Mouse (Mus musculus): ENCODE measurements around the gene Mapk12. TPM values are rescaled to one million over a fixed set of nuclear protein-coding genes. Genes with fewer than 3 reads are reported as not detected.

Gene Mapk12
- 0.37 TPM for total RNA-seq (2023)

DNA sequence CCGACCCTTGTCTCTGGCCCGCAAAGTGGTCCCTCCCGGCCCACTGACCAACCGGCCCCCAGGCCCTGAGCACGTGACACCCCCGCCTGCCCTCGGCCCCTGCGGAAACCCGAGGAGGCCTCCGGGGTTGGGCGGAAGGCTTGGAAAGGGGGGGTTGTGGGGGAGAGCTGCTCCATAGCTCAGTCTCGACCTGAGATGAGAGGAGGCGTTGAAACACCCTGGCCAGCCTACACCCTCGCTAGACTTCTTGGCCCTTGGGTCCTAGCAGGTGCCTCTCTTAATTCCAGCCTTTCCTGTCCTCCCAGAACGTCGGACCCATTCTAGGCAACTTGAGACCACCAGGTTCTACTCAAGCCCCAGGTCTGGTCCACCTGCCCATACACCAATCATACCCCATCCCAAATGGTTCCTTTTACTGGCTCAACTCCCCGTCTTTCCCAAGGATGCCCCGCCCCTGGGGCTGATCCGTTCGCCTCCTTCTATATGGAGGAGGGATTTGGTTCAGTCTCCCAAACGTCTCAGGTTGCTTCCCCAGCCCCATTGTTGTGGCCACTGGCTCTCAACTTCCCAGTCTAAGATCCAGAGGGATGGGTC is at the start of gene Mapk12:
Gene Mapk12, minus strand, starts transcription at position 45 of the 594 bp plus-strand sequence.

DNA sequence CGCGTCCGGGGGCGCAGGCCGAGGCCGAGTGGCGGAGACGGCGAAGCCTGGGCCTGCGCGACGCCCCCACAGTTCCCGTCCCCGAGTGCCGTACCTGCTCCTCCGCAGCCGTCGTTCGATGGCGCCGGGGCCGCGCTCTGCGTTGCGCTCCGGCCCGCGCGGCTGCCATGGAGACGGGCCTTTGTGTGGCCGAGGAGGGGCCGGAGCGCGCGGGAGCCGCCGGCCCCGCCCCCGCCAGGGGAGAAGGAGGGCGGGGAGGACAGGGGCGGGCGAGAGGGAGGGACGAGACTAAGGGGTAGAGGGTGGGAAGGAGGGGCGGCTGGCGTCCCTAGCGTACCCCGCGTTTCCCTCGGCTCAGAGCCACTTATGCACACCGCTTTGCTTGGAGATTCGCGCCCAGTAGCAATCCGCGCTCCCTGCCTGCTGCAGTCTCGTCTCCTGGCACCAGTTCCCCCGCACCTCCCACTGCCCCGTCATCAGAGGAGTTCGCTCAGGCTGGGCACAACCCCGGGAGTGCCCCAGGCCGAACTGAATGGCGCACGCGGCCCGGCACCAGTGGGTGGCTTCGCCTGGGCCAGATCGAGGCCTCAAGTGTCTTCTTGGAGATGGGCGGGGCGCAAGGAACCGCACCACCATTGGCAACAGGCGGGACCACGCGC is 40.2 kb upstream of the Mapk12 start, which contains the start of gene Plxnb2:
Gene Plxnb2, minus strand, starts transcription at position 218 of the 659 bp plus-strand sequence.

DNA sequence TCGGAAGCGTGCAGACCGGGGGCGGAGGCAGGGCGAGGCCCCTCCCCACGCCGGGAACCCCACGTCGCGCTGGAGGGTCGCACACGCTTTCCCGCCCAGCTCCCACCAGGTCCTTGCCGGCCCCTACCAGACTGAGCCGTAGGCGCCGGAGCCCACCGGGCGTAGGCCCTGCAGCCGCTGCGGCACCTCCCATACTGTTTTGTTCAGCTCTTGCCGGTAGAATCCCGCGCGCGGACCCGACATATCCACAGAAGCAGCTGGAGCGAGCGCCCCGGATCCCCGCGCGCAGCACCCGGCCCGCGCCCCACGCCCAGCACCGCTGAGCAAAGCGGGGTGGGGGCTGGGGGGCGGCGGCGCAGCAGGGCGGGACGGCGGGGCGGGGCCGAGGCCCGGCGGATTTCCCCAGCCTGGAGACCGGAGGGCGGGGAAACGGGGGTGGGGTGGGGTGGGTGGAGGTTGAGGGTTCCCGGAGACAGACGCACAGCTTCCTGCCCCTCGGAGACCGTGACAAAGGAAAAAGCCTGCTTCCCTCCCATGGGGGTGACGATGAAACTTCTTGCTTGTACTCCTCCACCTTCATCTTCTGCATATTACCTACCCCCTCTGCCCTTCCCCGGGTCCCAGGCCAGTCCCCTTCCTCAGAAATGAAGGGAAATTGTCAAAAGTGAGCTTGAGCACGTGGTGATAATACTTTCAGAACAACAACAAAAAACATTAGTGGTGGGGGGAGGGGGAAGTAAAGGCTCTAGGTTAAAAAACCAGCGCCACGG is 9.0 kb upstream of the Mapk12 start, which contains the start of gene Mapk11:
Gene Mapk11, minus strand, starts transcription at position 358 of the 770 bp plus-strand sequence.

DNA sequence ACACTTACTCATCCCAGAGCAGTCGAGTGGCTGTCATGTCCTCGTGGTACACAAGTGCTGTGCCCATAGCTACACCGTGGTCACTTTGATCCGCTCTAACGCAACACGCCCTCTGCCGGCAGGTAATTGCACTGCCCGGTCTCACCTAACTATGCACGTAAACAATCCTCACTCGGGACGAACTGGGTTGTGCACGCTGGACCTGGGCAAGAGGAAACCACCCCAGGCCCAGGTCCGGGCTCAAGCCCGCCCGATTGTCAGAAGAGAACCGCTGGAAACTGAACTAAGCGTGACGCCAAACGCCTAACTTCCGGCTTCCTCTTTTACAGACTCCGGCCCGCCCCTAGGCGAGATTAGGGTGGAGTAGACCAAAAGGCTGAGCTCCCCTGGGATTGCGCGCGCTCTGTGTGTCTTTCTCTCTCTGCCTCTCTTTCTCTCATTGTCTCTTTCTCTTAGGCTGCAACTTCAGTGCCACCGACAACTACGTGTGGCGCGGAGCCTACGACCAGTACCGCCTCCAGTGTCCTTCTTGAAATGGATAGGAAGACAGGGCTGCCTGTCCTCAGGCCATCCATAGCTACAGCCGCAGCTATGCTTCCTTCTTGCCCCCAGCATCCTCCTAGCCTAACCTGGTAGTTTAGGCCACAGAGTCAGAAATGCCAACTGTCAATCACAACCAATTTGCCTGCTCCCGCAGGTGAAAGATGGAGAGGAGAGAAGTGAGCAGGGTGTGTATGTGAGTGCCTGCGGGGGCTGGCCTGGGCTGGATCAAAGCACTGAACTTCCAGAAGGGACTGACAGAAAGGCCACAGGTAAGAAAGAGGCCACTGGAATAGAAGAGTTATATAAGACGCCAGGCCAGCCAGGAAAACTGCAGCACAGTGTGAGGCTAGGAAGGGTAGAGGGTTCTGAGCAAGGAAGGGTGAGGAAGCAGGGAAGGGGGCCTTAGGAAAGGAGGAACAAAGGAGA is 11.8 kb downstream of the Mapk12 start, which contains the start of gene Hdac10:
Gene Hdac10, minus strand, starts transcription at position 319 of the 969 bp plus-strand sequence.

DNA sequence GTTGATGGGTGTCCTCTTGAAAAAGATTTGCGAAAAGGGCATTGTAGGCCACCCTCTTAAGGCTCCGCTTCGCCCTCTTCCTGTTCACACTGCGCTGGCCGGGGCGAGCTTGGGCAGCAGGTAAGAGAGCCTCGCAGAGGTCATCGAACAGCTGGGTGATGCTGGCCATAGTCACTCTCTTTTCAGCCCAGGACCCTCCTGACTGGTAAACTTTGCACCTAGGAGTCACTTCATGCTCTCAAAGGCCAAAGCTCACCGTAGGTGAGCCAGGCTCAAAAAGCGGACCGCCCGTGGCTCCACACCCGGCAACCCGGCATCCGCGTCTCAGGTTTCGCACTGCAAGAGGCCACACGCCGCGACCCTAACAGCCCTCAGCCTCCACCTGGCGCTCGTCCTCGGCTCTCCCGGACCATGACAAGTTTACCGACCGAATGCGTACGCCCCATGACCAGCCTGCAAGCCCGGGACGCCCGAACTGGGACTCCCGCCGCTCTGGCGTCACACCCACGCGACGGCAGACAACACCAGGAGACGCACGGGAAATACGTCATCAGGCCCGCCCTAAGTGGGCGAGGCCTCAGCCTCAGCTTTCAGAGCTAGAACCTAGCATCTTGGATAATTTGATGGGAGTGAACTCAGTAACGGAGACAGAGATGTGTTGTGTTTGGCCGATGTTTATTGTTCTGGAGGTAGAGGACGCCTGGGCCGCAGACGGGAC is 17.7 kb downstream of the Mapk12 start, which contains the start of gene Tubgcp6:
Gene Tubgcp6, minus strand, starts transcription at position 464 of the 718 bp plus-strand sequence.

DNA sequence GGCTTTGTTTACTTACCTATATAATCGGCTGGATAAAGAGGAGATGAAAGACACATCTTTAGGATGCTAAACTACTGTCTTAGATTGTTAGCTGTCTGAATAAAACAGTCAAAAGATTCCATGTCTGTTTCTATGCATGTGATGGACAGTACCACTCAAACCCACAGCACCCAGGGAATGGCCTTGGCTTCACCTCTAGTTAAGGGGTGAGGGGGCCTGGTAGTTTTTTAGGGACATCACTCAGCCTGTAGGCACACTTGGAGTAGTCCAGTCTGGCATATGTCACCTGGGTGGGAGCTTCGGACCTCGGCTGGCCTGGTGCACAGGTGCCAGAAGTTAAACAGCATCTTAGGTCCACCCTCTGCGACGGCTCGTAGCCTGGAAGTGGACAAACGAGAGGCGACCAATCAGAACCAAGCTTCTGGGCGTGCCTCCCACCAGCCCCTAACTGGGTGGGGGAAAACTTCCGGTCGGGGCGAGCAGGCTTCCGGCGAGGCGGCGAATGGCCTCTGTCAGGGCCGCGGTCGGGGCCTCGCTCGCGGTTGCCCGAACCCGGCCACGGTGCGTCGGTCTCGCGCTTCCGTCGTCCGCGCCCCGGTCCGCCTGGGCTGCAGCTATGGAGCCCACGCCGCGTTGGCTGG is 51.8 kb downstream of the Mapk12 start, which contains the start of gene Selenoo:
Gene Selenoo, plus strand, starts transcription at position 478 of the 641 bp plus-strand sequence.

Other genes with a start within 250 kb of the Mapk12 start
- gene Ttll8, start 186.3 kb downstream of the Mapk12 start, total RNA-seq (2023) = not detected
- gene Mlc1, start 161.7 kb downstream of the Mapk12 start, total RNA-seq (2023) = not detected
- gene Mov10l1, start 157.8 kb downstream of the Mapk12 start, total RNA-seq (2023) = not detected
- gene Panx2, start 81.0 kb downstream of the Mapk12 start, total RNA-seq (2023) = not detected
- gene Trabd, start 65.6 kb downstream of the Mapk12 start, total RNA-seq (2023) = 39.5 TPM
- gene Selenoo, start 51.6 kb downstream of the Mapk12 start, total RNA-seq (2023) = 22.8 TPM
- gene Tubgcp6, start 17.6 kb downstream of the Mapk12 start, total RNA-seq (2023) = 33.7 TPM
- gene Hdac10, start 12.0 kb downstream of the Mapk12 start, total RNA-seq (2023) = 13.4 TPM
- gene Mapk11, start 8.9 kb upstream of the Mapk12 start, total RNA-seq (2023) = 7.1 TPM
- gene Plxnb2, start 40.1 kb upstream of the Mapk12 start, total RNA-seq (2023) = 1.8 TPM
- gene Dennd6b, start 55.8 kb upstream of the Mapk12 start, total RNA-seq (2023) = 24.3 TPM
- 38.3 TPM for gene Ppp6r2, start 70.8 kb upstream of the Mapk12 start, total RNA-seq (2023)
- 424 TPM for gene Sbf1, start 174.6 kb upstream of the Mapk12 start, total RNA-seq (2023)
- gene Adm2, start 182.0 kb upstream of the Mapk12 start, total RNA-seq (2023) = not detected
- gene Miox, start 193.7 kb upstream of the Mapk12 start, total RNA-seq (2023) = not detected
- 33.6 TPM for gene Lmf2, start 215.0 kb upstream of the Mapk12 start, total RNA-seq (2023)
- gene Ncaph2, start 215.0 kb upstream of the Mapk12 start, total RNA-seq (2023) = 117 TPM
- gene Sco2, start 233.1 kb upstream of the Mapk12 start, total RNA-seq (2023) = 17.8 TPM
- 0.49 TPM for gene Tymp, start 236.3 kb upstream of the Mapk12 start, total RNA-seq (2023)
- gene Odf3b, start 238.6 kb upstream of the Mapk12 start, total RNA-seq (2023) = not detected
- gene Klhdc7b, start 244.2 kb upstream of the Mapk12 start, total RNA-seq (2023) = not detected

Data from CD8-positive naive resting alpha-beta T cell, adult 57 days (primary cell).